Mouse (Mus musculus) forelimb bud, embryonic 11.5 days (tissue): ENCODE measurements around the gene Gm42669.
A peak's percentile ranks its signal among the peaks of the same experiment; 100 is the strongest.

Source experiments
- DNase-seq: peaks from one replicate; pipeline ENCODE4 v3.0.0-alpha.2; 2012; ENCODE audit warnings: low read depth, low spot score

Gene Gm42669

GRCm38 (mm10) chr5:107507321-107507720 is at the start of gene Gm42669:
TSS of gene Gm42669 (plus strand) at chr5:107507621.
- DNase-seq = no peak

- DNase-seq = no peak
These were observed 45.0 kb upstream of the Gm42669 start for GRCm38 (mm10) chr5:107462147-107463076.

GRCm38 (mm10) chr5:107466501-107466900 is 40.9 kb upstream of the Gm42669 start:
- DNase-seq = no peak

- no peak for DNase-seq
These were observed 40.3 kb upstream of the Gm42669 start for GRCm38 (mm10) chr5:107467098-107467497.

GRCm38 (mm10) chr5:107470600-107471329 is 36.7 kb upstream of the Gm42669 start:
- no peak for DNase-seq

GRCm38 (mm10) chr5:107480194-107480593 is 27.2 kb upstream of the Gm42669 start:
- DNase-seq = no peak

- DNase-seq = no peak
These were observed 18.4 kb upstream of the Gm42669 start for GRCm38 (mm10) chr5:107488996-107489395.

GRCm38 (mm10) chr5:107491036-107491435 is 16.4 kb upstream of the Gm42669 start:
- no peak for DNase-seq

- DNase-seq = no peak
These were observed 14.9 kb upstream of the Gm42669 start for GRCm38 (mm10) chr5:107492471-107492870.

- DNase-seq = no peak
These were observed 12.7 kb upstream of the Gm42669 start for GRCm38 (mm10) chr5:107494759-107495158.

GRCm38 (mm10) chr5:107496047-107496446 is 11.4 kb upstream of the Gm42669 start:
- no peak for DNase-seq

GRCm38 (mm10) chr5:107497519-107498501 is 9.6 kb upstream of the Gm42669 start:
- DNase-seq = peak; percentile 26

GRCm38 (mm10) chr5:107498806-107499310 is 8.6 kb upstream of the Gm42669 start:
- DNase-seq = no peak

GRCm38 (mm10) chr5:107499891-107500535 is 7.4 kb upstream of the Gm42669 start:
- DNase-seq = no peak

GRCm38 (mm10) chr5:107500741-107501140 is 6.7 kb upstream of the Gm42669 start:
- DNase-seq = no peak

- DNase-seq = no peak
These were observed 3.1 kb downstream of the Gm42669 start for GRCm38 (mm10) chr5:107510503-107510902.

- DNase-seq = no peak
These were observed 3.9 kb downstream of the Gm42669 start for GRCm38 (mm10) chr5:107511326-107511725.

- DNase-seq = peak; percentile 42
These were observed 6.2 kb downstream of the Gm42669 start for GRCm38 (mm10) chr5:107513583-107513982.

- no peak for DNase-seq
These were observed 8.0 kb downstream of the Gm42669 start for GRCm38 (mm10) chr5:107515453-107515852.

- no peak for DNase-seq
These were observed 8.7 kb downstream of the Gm42669 start for GRCm38 (mm10) chr5:107516087-107516486.

GRCm38 (mm10) chr5:107518602-107519001 is 11.2 kb downstream of the Gm42669 start:
- no peak for DNase-seq
